9 mouse cellular contexts compared by ENCODE assay signal in genomic region chr3:95284501-95285281, GRCm38 (mm10). TPM values are rescaled to one million over a fixed set of nuclear protein-coding genes. Genes with fewer than 3 reads are reported as not detected.
DNase-seq lines count a peak whose midpoint lies in the region; ATAC-seq and TF ChIP-seq lines count a peak whose summit lies in the region.
"Had no signal": no experiment of that assay in that cellular context is flagged by ENCODE, and none has a peak within 500 bp of the region (broad histone marks: within the 10 kb centered on the region; RNA-seq: fewer than 3 reads in every experiment).

No protein-coding gene starts in this region.

- peaks cover 9% of the 10 kb centered on the region for H3K4me1 ChIP-seq in heart, postnatal 0 days (ENCODE audit: control insufficient read depth, insufficient read depth)
- peaks cover 24% of the 10 kb centered on the region for H3K4me1 ChIP-seq in hindbrain, embryonic 12.5 days
- H3K4me1 ChIP-seq in midbrain, embryonic 11.5 days (ENCODE audit: control insufficient read depth, insufficient read depth, low read length): peaks cover 9% of the 10 kb centered on the region
- peaks cover 16% of the 10 kb centered on the region for H3K4me1 ChIP-seq in thymus, adult 2 months (replicated peaks; ENCODE audit: control insufficient read depth, insufficient read depth, low read length)

- H3K9ac ChIP-seq in heart, postnatal 0 days (replicated peaks; ENCODE audit: low read depth, low read length): peak overlapping the region; percentile 83; the same call in 1 of the 2 replicates
- no peak overlapping the region; the same call in 1 of the 2 replicates for H3K9ac ChIP-seq in hindbrain, embryonic 12.5 days
- no peak overlapping the region for H3K9ac ChIP-seq in midbrain, embryonic 11.5 days (ENCODE audit: low read length)

- no peak overlapping the region for H3K27ac ChIP-seq in heart, postnatal 0 days (ENCODE audit: low read depth)
- no peak overlapping the region for H3K27ac ChIP-seq in hindbrain, embryonic 12.5 days
- no peak overlapping the region for H3K27ac ChIP-seq in midbrain, embryonic 11.5 days (ENCODE audit: low read depth, low read length)
- no peak overlapping the region for H3K27ac ChIP-seq in thymus, adult 2 months (ENCODE audit: control insufficient read depth, insufficient read depth, low read length)

- no peaks in the 10 kb centered on the region for H3K27me3 ChIP-seq in heart, postnatal 0 days (ENCODE audit: control insufficient read depth, insufficient read depth, low read length)
- no peaks in the 10 kb centered on the region for H3K27me3 ChIP-seq in hindbrain, embryonic 12.5 days
- no peaks in the 10 kb centered on the region for H3K27me3 ChIP-seq in midbrain, embryonic 11.5 days (ENCODE audit: control insufficient read depth, insufficient read depth, low read length)
- no peaks in the 10 kb centered on the region for H3K27me3 ChIP-seq in thymus, adult 2 months (ENCODE audit: control insufficient read depth, insufficient read depth, low read length)

- peak overlapping the region; percentile 85 for H3K4me2 ChIP-seq in heart, postnatal 0 days (ENCODE audit: low read depth, low read length)
- H3K4me2 ChIP-seq in hindbrain, embryonic 12.5 days (replicated peaks): peak overlapping the region; percentile 68
- H3K4me2 ChIP-seq in midbrain, embryonic 11.5 days: peak overlapping the region; percentile 78; the same call in 1 of the 2 replicates

- ATAC-seq in heart, postnatal 0 days (ENCODE audit: insufficient read depth, low read depth): no peak
- no peak for ATAC-seq in hindbrain, embryonic 12.5 days (ENCODE audit: low FRiP score)
- ATAC-seq in midbrain, embryonic 11.5 days (ENCODE audit: low FRiP score): no peak

- no peak for TF ChIP-seq EP300 in heart, postnatal 0 days (IDR thresholded peaks at IDR 0.05; ENCODE audit: low read depth)

- intact Hi-C loops in heart, postnatal 25 days (cut with DNase I): no loop called here

- 89% methylated on average over 12 of the region's 12 CpGs for WGBS in heart, postnatal 0 days
- whole genome bisulfite sequencing in hindbrain, embryonic 12.5 days: 87% methylated on average over 12 of the region's 12 CpGs
- WGBS in midbrain, embryonic 11.5 days: 89% methylated on average over 12 of the region's 12 CpGs
- 94% methylated on average over 12 of the region's 12 CpGs for WGBS in thymus, adult 2 months

- H3K9me3 ChIP-seq in heart, postnatal 0 days (replicated peaks; ENCODE audit: control insufficient read depth, low read length): no peaks in the 10 kb centered on the region
- no peaks in the 10 kb centered on the region for H3K9me3 ChIP-seq in hindbrain, embryonic 12.5 days (replicated peaks)
- H3K9me3 ChIP-seq in midbrain, embryonic 11.5 days (ENCODE audit: control insufficient read depth, low read length): no peaks in the 10 kb centered on the region

- H3K4me3 ChIP-seq in heart, postnatal 0 days (ENCODE audit: low read depth, low read length): peak overlapping the region; percentile 65; the same call in 1 of the 2 replicates
- peak overlapping the region; percentile 69 for H3K4me3 ChIP-seq in hindbrain, embryonic 12.5 days
- no peak overlapping the region for H3K4me3 ChIP-seq in midbrain, embryonic 11.5 days (ENCODE audit: low read depth, low read length)
- no peak overlapping the region for H3K4me3 ChIP-seq in thymus, adult 2 months (ENCODE audit: control insufficient read depth, insufficient read depth, low read length)

- TF ChIP-seq CTCF in heart, postnatal 0 days (IDR thresholded peaks at IDR 0.05; ENCODE audit: low read depth): no peak
- no peak for TF ChIP-seq CTCF in thymus, adult 2 months (IDR thresholded peaks at IDR 0.05; ENCODE audit: borderline replicate concordance, control insufficient read depth, extremely low read depth, insufficient read depth, low read length, poor library complexity)

- H3K36me3 ChIP-seq in heart, postnatal 0 days (replicated peaks; ENCODE audit: control insufficient read depth, insufficient read depth, low read length): peaks cover 14% of the 10 kb centered on the region
- peaks cover 16% of the 10 kb centered on the region for H3K36me3 ChIP-seq in hindbrain, embryonic 12.5 days
- H3K36me3 ChIP-seq in midbrain, embryonic 11.5 days (ENCODE audit: control insufficient read depth, insufficient read depth, low read length): no peaks in the 10 kb centered on the region
- peaks cover 5% of the 10 kb centered on the region; the same call in 1 of the 2 replicates for H3K36me3 ChIP-seq in thymus, adult 2 months (ENCODE audit: control insufficient read depth, insufficient read depth, low read length)

- no peak for DNase-seq in heart, postnatal 0 days (ENCODE audit: low spot score)
- no peak for DNase-seq in heart, postnatal 25 days (ENCODE audit: low spot score)
- peak; percentile 70 for DNase-seq in adrenal gland, postnatal 14 days
- DNase-seq in midbrain, embryonic 11.5 days (ENCODE audit: low spot score, missing footprints): peak; percentile 73
- DNase-seq in spleen, adult 18-20 months: no peak
- DNase-seq in thymus, adult 2 months: no peak
- DNase-seq in layer of hippocampus, postnatal 25 days (ENCODE audit: extremely low spot score in 1 of 2, low spot score in 1 of 2): no peak

- no peak for TF ChIP-seq POLR2A in thymus, adult 2 months (IDR thresholded peaks at IDR 0.05; ENCODE audit: control insufficient read depth, extremely low read depth, insufficient read depth, low read length, poor library complexity)

RNA-seq across cellular contexts. Expression of gene Prune1, which starts 2.8 kb away (rescaled TPM):
- 28.6 and 35.6 TPM in 2 replicates for total RNA-seq in heart, postnatal 0 days (2014; rRNA removed; ENCODE audit: low replicate concordance)
- polyA plus RNA-seq in heart, postnatal 0 days (2015; fragmentation: Nextera tagmentation; extraction: Ambion mirVana): 22.5 and 23.0 TPM in 2 replicates
- total RNA-seq in heart, postnatal 25 days (2021): 10 to 100 TPM; 22.1 to 22.8 TPM
- 21.6 and 24.0 TPM in 2 replicates for total RNA-seq in adrenal gland, postnatal 14 days (2021)
- polyA plus RNA-seq in hindbrain, embryonic 12.5 days (2016; fragmentation: Nextera tagmentation; extraction: Ambion mirVana): 37.0 and 37.9 TPM in 2 replicates
- 28.0 and 29.7 TPM in 2 replicates for polyA plus RNA-seq in midbrain, embryonic 11.5 days (2014; fragmentation: Nextera tagmentation; extraction: Ambion mirVana)
- polyA plus RNA-seq in thymus, adult 2 months (2012; rRNA removed): 17.2 and 18.5 TPM in 2 replicates
- total RNA-seq in layer of hippocampus, postnatal 25 days (2021): 10 to 100 TPM; 20.6 to 22.6 TPM

RNA-seq across cellular contexts. Expression of gene Mindy1, which starts 3.5 kb away (rescaled TPM):
- total RNA-seq in heart, postnatal 0 days (2014; rRNA removed; ENCODE audit: low replicate concordance): 28.0 and 64.4 TPM in 2 replicates
- polyA plus RNA-seq in heart, postnatal 0 days (2015; fragmentation: Nextera tagmentation; extraction: Ambion mirVana): 27.8 and 28.4 TPM in 2 replicates
- total RNA-seq in heart, postnatal 25 days (2021): 10 to 100 TPM; 20.2 to 23.4 TPM
- 78.9 and 104 TPM in 2 replicates for total RNA-seq in adrenal gland, postnatal 14 days (2021)
- polyA plus RNA-seq in hindbrain, embryonic 12.5 days (2016; fragmentation: Nextera tagmentation; extraction: Ambion mirVana): 45.7 and 51.1 TPM in 2 replicates
- 38.8 and 43.3 TPM in 2 replicates for polyA plus RNA-seq in midbrain, embryonic 11.5 days (2014; fragmentation: Nextera tagmentation; extraction: Ambion mirVana)
- polyA plus RNA-seq in thymus, adult 2 months (2012; rRNA removed): 50.3 and 50.4 TPM in 2 replicates
- total RNA-seq in layer of hippocampus, postnatal 25 days (2021): 10 to 100 TPM; 21.5 to 24.2 TPM

RNA-seq across cellular contexts. Expression of gene Anxa9, which starts 22.3 kb away (rescaled TPM):
- total RNA-seq in heart, postnatal 0 days (2014; rRNA removed; ENCODE audit: low replicate concordance): 0.11 and 0.15 TPM in 2 replicates
- polyA plus RNA-seq in heart, postnatal 0 days (2015; fragmentation: Nextera tagmentation; extraction: Ambion mirVana): 0.49 and 0.67 TPM in 2 replicates
- under 1 TPM; 0.52 to 0.59 TPM for total RNA-seq in heart, postnatal 25 days (2021)
- 1.1 and 1.6 TPM in 2 replicates for total RNA-seq in adrenal gland, postnatal 14 days (2021)
- polyA plus RNA-seq in hindbrain, embryonic 12.5 days (2016; fragmentation: Nextera tagmentation; extraction: Ambion mirVana): 0.87 and 1.1 TPM in 2 replicates
- 0.87 and 1.3 TPM in 2 replicates for polyA plus RNA-seq in midbrain, embryonic 11.5 days (2014; fragmentation: Nextera tagmentation; extraction: Ambion mirVana)
- 1.4 and 1.5 TPM in 2 replicates for polyA plus RNA-seq in thymus, adult 2 months (2012; rRNA removed)
- total RNA-seq in layer of hippocampus, postnatal 25 days (2021): 1 to 10 TPM in 1 of 2 experiments, under 1 TPM in 1; 0.47 to 1.2 TPM

RNA-seq across cellular contexts. Expression of gene Cers2, which starts 29.9 kb away (rescaled TPM):
- 108 and 126 TPM in 2 replicates for total RNA-seq in heart, postnatal 0 days (2014; rRNA removed; ENCODE audit: low replicate concordance)
- polyA plus RNA-seq in heart, postnatal 0 days (2015; fragmentation: Nextera tagmentation; extraction: Ambion mirVana): 88.4 and 89.4 TPM in 2 replicates
- 10 to 100 TPM; 35.9 to 40.4 TPM for total RNA-seq in heart, postnatal 25 days (2021)
- total RNA-seq in adrenal gland, postnatal 14 days (2021): 181 and 196 TPM in 2 replicates
- 115 TPM in 2 replicates for polyA plus RNA-seq in hindbrain, embryonic 12.5 days (2016; fragmentation: Nextera tagmentation; extraction: Ambion mirVana)
- 94.1 and 97.1 TPM in 2 replicates for polyA plus RNA-seq in midbrain, embryonic 11.5 days (2014; fragmentation: Nextera tagmentation; extraction: Ambion mirVana)
- polyA plus RNA-seq in thymus, adult 2 months (2012; rRNA removed): 129 and 140 TPM in 2 replicates
- total RNA-seq in layer of hippocampus, postnatal 25 days (2021): 10 to 100 TPM; 71.2 to 73.9 TPM

RNA-seq across cellular contexts. Expression of gene Bnipl, which starts 33.7 kb away (rescaled TPM):
- 3.9 TPM in 1 of 2 replicates, not detected in the other for total RNA-seq in heart, postnatal 0 days (2014; rRNA removed; ENCODE audit: low replicate concordance)
- polyA plus RNA-seq in heart, postnatal 0 days (2015; fragmentation: Nextera tagmentation; extraction: Ambion mirVana): not detected in 2 replicates
- not detected for total RNA-seq in heart, postnatal 25 days (2021)
- total RNA-seq in adrenal gland, postnatal 14 days (2021): 0.19 and 0.34 TPM in 2 replicates
- polyA plus RNA-seq in hindbrain, embryonic 12.5 days (2016; fragmentation: Nextera tagmentation; extraction: Ambion mirVana): 1.0 and 1.1 TPM in 2 replicates
- 0.20 TPM in 1 of 2 replicates, not detected in the other for polyA plus RNA-seq in midbrain, embryonic 11.5 days (2014; fragmentation: Nextera tagmentation; extraction: Ambion mirVana)
- 1.3 and 1.6 TPM in 2 replicates for polyA plus RNA-seq in thymus, adult 2 months (2012; rRNA removed)
- total RNA-seq in layer of hippocampus, postnatal 25 days (2021): under 1 TPM; 0.22 to 0.52 TPM
- total RNA-seq: monocyte, adult 5-6 weeks had no signal

Comparison
In these comparisons a context has a peak if more than half of its experiments do, and no peak if none do; other contexts are left out.
1. DNase-seq: peak in adrenal gland, postnatal 14 days (single experiment) and midbrain, embryonic 11.5 days (single experiment); none in heart, postnatal 0 days (single experiment), heart, postnatal 25 days (single experiment), spleen, adult 18-20 months (0 of 2), thymus, adult 2 months (single experiment) and layer of hippocampus, postnatal 25 days (0 of 2).
2. H3K4me3 ChIP-seq: peak in heart, postnatal 0 days (single experiment) and hindbrain, embryonic 12.5 days (single experiment); none in midbrain, embryonic 11.5 days (single experiment) and thymus, adult 2 months (single experiment).
3. Peak in every context shown above with its lines, with median percentiles within 50 percentile points of each other: H3K4me2 ChIP-seq.